Mouse (Mus musculus): ENCODE results near the gene E130309D02Rik.

Gene E130309D02Rik

DNA sequence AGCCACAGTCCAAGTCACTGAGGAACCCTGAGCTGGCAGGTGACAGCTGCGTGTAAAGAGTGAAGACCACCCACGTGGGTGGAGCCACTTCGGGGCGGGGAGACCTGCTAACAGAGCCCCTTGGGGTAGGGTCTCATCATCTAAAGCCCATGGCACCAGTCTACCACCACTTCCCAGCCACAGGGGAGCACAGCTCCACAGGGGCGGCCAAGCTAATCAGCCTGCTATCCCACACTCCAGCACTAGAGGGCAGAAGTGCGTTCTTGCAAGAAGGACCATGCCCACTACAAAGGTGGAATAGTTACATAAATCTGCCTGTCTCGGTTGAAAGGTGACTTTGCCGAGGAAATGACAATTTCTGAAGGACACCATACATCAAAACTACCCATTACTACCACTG lies 3.3 kb downstream of the E130309D02Rik start:
- in situ Hi-C loops (cut with MseI, MboI): no loop called here

DNA sequence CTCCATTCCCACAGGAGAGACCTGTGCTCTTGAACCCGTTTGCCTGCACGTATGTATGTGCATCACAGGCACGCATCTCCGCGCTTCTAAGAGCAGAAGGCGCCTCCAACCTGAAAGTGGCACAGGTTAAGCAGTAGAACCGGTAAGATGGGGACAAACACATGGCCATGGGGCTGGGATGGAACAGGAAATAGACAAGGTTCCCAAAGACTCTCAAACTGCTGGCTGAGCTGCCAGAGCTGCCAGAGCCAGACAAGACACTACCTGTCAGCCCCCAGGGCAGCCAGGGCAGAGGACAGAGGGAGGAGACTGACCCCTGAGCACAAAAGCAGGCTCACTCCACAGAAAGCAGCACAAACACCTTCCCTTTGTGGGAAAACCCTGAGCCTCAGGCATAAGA lies 5.2 kb downstream of the E130309D02Rik start:
- in situ Hi-C loops (cut with MseI, MboI): no loop called here

DNA sequence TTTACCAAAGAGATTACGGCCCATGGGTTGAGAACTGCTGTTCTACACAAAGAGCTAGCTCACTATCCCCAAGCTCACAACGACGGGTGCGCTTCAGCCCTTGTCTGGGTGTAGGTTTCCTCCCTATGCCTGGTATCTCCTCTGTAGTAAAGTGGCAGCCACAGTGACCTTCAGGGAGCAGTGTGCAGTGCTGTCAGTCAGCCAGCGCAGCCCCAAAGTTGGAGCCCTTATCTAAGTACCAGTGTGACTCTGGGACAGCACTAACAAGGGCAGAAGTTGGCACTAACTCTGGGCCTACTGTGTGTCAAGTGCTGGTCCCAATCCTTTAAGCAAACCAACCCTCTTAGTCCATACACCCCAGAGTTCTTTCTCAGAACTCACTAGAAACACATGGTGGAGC lies 6.3 kb downstream of the E130309D02Rik start:
- in situ Hi-C loops (cut with MseI, MboI): no loop called here

DNA sequence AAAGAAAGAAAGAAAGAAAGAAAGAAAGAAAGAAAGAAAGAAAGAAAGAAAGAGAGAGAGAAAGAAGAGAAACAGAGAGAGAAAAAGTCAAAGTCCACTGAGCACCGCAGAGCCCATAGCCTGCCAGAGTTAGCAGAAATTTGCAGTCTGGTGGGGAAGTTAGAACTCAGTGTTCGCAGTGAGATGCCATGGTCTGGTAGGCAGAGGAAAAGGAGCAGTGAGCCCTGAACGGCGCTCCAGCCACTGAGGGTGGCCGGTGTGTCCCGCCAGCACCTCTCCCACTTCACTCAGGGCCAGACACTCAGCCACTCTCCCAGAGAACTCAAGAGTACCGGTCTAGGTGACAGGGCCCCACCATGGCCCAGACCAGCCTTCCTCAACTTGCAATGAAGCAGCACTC lies 10.9 kb downstream of the E130309D02Rik start:
- in situ Hi-C loops (cut with MseI, MboI): no loop called here

DNA sequence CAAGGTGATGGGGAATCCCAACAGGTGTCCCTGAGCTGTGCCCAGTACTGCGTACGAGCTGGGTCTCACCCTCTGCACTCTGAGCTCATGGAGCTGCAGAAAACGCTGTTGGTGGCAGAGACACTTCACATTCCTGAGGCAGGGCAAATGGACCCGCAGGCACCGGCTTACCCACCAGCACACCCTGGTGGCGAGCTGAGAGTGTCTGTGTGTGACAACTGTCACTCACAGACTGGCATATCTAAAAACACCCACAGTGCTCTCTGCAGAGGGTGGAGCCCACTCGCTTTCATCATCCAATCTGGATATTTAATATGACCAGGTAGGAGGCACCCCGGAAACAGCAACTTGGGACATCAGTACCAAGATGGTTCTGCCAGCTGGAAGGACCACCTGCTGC lies 13.9 kb downstream of the E130309D02Rik start:
- in situ Hi-C loops (cut with MseI, MboI): no loop called here

DNA sequence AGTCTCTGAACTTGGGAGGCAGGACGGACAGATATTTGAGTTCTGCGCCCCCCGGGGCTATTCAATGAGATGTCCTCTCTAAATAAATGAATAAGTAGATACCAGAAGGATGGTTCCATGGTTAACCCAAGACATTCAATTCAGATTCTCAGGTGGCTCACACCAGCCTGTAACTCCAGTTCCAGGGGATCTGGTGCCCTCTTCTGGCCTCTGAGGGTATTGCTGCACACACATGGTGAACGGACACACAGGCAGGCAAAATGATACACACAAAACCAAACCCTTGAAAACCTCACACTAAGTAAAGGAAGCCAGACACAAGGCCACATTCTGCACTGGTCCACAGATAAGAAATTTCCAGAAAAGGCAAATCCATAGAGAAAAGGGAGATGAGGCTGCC lies 15.5 kb downstream of the E130309D02Rik start:
- in situ Hi-C loops (cut with MseI, MboI): loop anchor here in 1 of 2 experiments (10.0 kb wide), 1 partner anchor 125 kb away; no protein-coding TSS in a partner anchor

DNA sequence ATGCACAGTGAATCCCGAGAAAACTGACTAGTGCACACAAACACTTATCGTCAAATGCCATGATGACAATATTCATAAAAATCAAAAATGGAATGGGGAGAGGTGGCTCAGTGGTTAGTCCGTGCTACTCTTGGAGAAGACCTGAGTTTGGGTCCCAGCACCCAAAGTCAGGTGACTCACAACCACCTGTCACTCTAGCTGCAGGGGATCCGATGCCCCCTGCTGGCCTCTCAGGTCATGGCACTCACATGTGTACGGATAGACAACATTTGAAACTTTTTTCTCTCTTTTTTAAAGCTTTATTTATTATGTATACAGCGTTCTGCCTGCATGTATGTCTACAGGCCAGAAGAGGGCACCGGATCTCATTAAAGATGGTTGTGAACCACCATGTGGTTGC lies 16.8 kb downstream of the E130309D02Rik start:
- in situ Hi-C loops (cut with MseI, MboI): loop anchor here in 1 of 2 experiments (10.0 kb wide), 1 partner anchor 124 kb away; no protein-coding TSS in a partner anchor

DNA sequence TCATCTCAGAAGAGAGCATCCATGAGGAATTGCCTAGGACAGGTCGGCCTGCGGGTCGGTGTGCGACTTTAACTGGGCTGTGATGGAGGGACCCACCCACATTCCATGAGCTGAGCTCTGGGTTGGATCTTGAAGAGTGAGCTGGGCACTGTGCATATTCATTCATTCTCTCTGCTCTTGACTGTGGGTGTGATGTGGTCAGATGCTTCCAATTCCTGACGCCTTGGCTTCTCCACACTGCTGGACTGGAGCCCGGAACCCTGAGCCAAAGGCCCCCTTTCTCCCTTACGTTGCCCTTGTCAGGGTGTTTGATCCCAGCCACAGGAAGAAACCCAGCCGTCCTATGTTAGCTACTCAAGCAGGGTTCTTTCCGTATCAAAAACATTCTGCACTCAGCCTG lies 17.2 kb downstream of the E130309D02Rik start:
- in situ Hi-C loops (cut with MseI, MboI): loop anchor here in 1 of 2 experiments (10.0 kb wide), 1 partner anchor 123 kb away; no protein-coding TSS in a partner anchor

DNA sequence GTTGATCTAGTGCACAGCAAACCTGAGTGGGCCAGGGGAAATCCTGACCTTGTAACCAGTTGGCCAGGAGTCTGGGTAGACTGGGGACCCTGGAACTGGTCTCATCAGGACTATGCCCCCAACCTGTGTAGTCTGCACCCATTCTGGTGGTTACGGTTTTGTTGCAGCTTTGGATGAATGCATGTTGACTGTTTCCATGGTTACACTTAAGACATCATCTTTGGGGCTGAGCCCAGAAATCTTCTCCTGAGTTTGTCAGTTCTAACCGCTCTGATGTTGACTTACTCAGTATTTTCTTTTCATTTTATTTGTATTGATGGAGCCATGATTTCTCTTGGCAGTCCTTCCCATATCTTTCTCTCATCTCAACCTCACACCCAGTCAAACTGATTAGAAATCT lies 19.8 kb downstream of the E130309D02Rik start:
- in situ Hi-C loops (cut with MseI, MboI): loop anchor here in 1 of 2 experiments (10.0 kb wide), 1 partner anchor 121 kb away; no protein-coding TSS in a partner anchor

DNA sequence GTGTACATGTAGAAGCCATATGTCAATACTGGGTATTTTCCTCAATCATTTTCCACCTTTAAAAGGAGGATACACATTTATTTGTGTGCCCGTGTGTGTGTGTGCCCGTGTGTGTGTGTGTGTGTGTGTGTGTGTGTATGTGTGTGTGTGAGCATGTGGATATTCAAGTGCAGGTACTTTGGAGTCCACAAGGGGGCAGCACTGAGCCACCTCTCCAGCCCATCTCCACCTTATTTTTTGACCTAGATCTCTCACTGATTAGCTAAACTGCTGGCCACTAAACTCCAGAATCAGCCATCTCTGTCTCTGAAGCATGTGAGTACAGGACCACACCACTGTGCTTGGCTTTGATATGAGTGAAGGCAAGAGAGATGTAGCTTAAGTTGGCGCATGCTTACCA lies 20.3 kb downstream of the E130309D02Rik start:
- in situ Hi-C loops (cut with MseI, MboI): loop anchor here (5.0 to 10.0 kb wide), 2 partner anchors 118 to 120 kb away; no protein-coding TSS in a partner anchor

DNA sequence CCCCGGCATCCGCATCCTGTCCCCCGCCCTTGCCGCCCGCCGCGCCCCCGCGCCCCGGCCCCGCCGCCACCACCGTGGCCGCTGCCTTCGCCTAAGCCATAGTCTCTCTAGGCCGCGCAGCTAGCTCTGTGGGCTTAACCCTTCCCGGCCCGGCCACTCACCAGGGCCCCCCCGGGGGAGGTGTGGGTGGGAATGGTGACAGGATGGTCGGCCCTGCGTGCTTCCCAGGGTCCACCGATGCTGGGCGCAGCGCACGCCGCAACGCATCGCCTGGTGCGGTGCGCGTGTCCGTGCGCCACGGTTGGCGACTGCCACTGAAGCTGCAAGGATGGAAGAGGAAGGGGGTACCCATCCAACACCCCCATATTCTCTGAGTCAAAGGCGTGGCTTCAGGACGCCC lies 21.8 kb downstream of the E130309D02Rik start, which contains the start of gene Zfp853:
Gene Zfp853 (minus strand): TSS at position 220 of the 400 bp plus-strand sequence.
- in situ Hi-C loops (cut with MseI, MboI): loop anchor here (5.0 to 10.0 kb wide), 2 partner anchors 116 to 119 kb away; no protein-coding TSS in a partner anchor

DNA sequence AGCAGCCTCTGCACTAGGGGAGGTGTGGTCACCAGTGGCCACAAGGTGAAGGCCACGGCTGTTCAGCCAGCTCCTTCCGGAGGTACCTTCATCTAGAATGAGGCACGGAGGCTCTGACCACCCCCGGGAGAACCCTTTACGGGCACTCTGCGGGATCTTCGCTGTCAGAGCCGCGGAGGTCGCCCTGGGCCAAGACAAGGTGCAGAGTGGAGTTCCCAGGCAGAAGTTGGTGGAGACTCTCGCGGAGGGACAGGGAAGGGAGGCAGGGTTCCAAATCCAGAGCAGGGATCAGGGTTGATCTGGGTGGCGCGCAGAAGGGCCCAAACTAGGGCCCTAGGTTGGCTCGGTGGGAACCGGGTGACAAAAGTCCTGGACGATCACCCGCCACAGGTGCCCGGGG lies 22.3 kb downstream of the E130309D02Rik start:
- in situ Hi-C loops (cut with MseI, MboI): loop anchor here (5.0 to 10.0 kb wide), 2 partner anchors 116 to 118 kb away; no protein-coding TSS in a partner anchor

DNA sequence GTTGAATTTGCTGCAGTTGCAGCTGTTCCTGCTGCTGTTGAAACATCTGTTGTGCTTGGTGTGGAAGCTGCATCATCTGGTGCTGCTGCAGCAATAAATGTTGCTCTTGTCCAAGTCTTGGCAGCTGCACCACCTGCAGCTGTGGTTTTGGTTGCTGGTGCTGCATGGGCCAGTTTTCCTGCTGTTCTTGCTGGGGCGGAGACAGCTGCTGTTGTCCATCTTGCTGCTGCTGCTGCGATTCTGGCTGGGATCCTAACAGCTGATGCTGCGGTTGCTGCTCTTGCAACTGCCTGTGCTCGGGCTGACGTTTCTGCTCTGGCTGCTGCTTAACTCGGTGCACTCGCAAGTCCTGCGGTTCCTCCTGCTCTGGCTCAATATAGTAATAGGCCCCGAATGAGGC lies 25.9 kb downstream of the E130309D02Rik start:
- in situ Hi-C loops (cut with MseI, MboI): no loop called here

DNA sequence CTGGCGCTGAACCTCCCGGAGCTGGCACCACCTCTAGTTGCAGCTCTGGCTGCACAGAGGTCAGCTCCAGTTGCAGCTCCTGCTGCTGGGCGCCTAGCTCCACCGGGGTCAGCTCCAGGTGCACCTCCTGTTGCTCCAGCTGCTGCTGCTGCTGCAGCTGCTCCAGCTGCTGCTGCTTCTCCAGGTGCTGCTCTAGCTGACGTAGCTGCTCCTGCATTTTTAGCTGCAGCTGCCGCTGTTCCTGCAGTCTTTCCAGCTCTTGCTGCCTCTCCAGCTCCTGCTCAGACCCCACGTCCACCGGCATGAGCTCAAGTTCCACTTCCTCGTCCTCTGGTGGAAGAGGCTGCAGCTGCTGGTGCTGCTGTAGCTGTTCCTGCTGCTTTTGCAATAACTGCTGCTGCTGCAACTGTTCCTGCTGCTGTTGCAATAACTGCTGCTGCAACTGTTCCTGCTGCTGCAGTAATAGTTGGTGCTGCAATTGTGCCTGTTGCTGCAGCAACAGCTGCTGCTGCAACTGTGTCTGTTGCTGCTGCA lies 26.7 kb downstream of the E130309D02Rik start:
- in situ Hi-C loops (cut with MseI, MboI): no loop called here

DNA sequence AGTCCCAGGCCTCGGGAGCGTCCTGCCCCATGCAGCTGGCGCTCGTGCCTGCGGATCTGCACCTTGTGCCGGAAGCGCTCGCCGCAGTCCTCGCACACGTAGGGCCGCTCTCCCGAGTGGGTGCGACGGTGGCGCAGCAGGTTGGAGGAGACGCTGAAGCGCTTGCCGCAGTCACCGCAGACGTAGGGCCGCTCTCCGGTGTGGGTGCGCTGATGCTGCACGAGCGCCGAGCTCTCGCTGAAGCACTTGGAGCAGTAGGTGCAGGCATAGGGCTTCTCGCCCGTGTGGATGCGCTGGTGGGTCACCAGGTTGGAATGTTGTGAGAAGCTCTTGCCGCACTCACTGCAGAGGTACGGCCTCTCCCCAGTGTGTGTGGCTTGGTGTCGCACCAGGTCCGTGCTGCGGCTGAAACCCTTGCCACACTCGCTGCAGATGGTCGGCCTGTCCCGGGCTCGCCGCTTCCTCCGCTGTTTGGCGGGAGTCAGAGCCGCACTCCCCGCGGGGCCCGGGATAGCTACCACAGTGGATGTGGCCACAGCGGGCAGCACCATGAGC lies 27.3 kb downstream of the E130309D02Rik start:
- in situ Hi-C loops (cut with MseI, MboI): no loop called here

DNA sequence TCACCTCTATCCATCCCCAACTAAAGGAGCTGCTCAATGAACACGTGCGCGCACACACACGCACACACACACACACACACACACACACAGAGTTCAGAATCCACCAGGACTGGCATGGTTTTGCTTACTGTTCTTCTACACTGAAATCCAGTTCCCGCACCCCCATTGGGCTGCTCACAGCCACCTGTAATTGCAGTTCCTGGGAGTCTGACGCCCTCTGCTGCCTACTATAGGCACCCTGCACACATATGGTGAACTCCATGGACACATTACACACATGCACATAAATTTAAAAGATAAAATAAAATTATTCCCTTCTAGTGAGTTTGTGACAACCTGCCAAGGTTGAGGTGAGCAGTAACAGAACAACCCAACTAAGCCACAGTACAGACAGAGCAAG lies 30.4 kb downstream of the E130309D02Rik start:
- in situ Hi-C loops (cut with MseI, MboI): no loop called here

DNA sequence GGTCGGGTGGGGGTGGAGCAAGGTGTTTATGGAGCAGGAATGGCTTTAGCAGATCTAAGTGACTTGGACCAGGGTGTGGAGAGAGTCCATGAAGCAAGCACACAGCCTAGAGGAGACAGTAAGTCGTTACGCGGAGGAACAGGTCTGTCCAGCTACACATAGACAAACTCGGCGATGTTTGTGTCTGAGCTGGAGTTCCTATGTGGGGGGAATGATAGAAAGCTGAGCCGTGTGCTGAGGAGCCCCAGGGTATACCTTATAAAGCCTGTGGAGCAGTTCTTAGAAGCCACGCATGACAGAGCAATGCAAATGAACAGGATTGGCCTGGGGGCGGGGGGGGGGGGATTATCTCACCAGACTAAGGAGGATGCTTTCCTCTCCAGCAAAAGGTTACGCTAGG lies 35.9 kb downstream of the E130309D02Rik start:
- in situ Hi-C loops (cut with MseI, MboI): no loop called here

DNA sequence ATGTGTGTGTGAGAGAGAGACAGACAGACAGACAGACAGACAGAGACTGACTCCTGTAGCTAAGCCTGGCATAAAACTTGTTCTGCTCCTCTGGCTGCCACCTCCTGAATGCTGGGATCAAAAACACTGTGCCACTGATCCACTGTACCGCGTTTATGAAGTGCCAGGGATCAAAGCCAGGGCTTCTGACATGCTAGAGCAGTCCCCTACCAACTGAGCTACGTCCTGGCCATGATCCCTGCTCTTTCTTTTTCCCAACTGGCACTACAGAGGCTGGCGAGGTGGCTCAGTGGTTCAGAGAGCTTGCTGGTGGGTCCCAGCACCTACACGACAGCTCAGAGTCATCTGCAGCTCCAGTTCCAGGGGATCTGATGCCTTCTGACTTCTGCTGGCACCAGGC lies 39.4 kb downstream of the E130309D02Rik start:
- in situ Hi-C loops (cut with MseI, MboI): no loop called here

DNA sequence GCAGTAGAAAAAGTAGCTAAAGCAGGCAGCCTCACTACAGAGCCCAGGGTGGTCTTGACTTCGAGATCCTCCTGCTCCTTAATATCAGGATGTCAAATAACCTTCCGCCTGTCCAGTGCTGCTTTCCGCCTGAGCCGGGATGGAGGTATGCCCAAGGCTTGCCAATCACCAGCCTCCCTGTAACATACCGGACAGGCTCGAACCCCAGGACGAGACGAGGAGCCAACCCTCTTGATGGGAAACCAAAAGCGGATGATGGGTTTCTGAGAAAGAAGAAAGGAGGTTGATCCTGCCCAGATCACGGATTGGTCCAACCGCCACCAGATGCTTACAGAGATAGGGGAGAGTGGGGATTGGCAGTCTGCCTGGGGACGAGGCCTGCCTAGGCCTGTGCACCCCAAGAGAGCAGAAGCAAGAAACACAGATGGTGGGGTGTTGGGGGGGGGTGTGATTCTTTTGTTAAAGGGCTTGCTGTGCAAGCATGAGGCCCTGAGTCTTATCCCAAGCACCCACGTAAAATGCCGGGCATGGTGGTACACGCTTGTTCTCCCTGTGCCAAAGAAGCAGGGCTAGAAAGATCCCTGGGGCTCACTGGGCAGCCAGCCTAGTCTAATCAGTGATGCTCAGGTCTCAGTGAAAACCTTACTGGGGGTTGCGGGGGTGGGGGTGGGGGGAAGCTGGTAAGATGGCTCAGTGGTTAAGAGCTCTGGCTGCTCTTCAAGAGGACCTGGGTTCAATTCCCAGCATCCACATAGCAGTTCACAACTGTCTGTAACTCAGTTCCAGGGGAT lies 42.4 kb downstream of the E130309D02Rik start:
- in situ Hi-C loops (cut with MseI, MboI): no loop called here

DNA sequence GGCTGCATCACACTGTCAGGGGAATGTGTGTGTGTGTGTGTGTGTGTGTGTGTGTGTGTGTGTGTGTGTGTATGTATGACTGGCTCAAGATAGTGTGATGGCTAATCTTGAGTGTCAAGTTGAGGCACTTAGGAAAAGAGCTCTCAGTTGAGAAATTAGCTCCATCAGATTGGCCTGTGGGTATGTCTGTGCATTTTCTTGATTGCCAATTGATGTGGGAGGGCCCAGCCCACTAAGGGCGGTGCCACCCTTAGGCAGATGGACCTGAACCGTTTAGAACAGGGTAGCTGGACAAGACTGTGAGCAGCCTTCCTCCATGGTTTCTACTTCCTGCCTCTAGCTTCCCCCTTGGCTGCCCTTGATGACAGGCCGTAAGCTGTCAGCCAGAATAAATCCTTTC lies 43.1 kb downstream of the E130309D02Rik start:
- in situ Hi-C loops (cut with MseI, MboI): no loop called here

DNA sequence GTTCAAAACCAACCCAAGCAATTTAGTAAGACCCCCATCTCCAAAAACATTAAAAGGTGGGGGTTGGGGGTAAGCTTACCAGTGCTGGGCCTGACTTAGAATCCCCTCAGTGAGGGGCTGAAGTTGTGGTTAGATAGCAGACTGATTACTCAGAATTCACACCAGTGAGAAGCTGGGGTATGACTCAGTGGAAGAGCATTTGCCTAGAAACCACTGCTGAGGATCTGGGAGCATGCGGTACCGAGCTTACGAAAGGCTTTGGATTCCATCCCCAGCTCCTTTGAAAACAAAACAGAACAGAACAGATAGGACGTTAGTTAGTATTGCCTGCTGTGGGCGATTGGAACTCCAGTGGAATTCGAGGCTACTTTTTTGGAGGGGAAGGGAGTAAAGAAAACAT lies 43.5 kb downstream of the E130309D02Rik start:
- in situ Hi-C loops (cut with MseI, MboI): no loop called here

DNA sequence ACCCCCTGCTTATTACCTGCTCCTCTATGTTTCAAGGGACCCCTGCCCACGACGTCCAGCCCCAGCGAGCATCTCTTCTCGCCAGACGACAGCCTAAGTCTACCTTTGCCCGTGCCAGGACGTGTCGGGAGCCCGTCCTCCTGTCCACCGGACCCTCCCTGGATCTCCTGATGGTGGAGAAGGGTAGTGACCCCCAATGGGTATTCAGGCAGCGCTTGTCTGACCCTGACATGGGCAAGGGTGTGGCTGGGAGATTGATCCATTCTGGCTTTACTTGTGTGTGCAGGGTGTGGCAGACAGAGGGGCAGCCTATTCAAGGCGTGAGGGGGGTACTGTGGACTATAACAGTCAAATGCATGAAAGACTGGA lies 45.0 kb downstream of the E130309D02Rik start:
- in situ Hi-C loops (cut with MseI, MboI): no loop called here
